Mouse (Mus musculus): ENCODE measurements around the gene Olfr960.

Olfr960 gene

GRCm38 (mm10) chr9:39621073-39621472 lies at the start of gene Olfr960:
Olfr960 (plus strand) TSS chr9:39621373.
- no peak for DNase-seq (ENCODE audit: low read depth, low spot score)

DNA sequence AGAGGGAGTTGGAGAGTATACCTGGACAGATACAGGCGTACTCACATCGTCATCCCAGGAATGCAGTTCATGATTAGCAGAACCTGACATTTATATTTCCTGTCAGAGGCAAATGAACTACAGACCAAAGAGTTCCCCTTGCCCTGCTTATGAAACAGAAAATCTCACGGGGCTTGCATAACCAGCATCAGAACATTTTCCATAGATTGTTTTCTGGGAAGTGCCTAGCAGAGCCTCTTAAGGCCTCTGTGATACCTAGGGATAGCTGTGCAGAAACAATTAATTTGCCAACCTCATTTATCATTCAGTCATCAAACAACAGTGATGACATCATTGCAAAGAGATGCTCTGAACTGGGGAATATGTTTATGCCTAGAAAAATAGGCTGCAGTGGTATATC lies 45.7 kb upstream of the Olfr960 start, which contains the start of gene Olfr959:
Gene Olfr959, minus strand, starts transcription at position 101 of the 400 bp plus-strand sequence.
- no peak for DNase-seq (ENCODE audit: low read depth, low spot score)

DNA sequence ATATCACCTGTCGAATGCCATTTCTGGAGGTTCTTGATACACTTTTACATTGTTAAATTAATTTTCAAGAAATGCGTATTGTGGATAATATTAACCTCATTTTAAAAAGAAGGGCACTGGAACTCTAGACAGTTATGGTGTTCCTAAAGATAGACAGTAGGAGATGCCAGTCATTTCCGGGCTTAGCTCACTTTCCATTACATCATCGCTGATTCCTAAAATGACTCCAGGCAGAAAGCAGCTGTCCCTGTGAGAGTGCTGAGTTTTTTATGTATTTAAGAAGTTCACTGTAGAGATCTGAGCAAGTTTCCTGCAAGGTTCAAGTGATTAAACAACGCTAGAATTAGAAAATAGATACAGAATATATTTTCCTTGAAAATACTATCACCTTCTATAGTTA lies 44.1 kb upstream of the Olfr960 start:
- DNase-seq (ENCODE audit: low read depth, low spot score), result no peak

DNA sequence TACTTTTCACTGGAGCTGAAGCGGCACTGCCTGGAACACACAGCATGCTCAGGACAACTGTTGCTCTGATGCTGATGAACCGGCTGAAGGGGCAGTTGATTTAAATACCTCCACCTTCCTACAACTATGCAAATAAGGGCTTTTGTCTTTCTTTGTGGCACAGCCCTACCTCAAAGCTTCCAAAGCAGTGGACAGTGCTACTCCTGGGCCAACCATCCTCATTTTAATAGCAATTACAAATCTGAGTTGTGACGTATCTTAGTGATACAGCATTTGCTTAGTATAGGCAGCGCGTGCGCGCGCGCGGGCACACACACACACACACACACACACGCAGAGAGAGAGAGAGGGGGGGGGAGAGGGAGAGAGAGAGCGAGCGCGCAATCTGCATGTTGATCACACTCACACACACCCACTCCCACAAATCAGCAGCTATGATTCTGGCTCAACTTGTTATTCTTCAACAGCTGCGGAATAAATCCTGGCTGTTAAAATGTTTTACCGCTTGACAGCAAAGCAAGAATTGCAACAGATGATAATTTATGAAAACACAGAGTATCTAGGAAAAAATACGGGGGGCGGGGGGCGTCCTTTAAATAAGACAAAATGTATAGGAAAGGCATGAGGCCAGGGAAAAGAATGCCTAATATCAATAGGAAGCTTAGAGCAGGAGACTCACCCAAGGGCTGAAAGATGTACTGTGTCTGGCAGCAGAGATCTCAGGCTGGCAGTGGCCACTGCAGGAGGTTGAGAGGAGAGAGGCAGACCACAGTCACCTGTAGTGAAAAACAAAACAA lies 18.4 kb upstream of the Olfr960 start:
- DNase-seq (ENCODE audit: low read depth, low spot score), result no peak

GRCm38 (mm10) chr9:39603333-39603845 lies 17.8 kb upstream of the Olfr960 start:
- DNase-seq (ENCODE audit: low read depth, low spot score), result no peak

DNA sequence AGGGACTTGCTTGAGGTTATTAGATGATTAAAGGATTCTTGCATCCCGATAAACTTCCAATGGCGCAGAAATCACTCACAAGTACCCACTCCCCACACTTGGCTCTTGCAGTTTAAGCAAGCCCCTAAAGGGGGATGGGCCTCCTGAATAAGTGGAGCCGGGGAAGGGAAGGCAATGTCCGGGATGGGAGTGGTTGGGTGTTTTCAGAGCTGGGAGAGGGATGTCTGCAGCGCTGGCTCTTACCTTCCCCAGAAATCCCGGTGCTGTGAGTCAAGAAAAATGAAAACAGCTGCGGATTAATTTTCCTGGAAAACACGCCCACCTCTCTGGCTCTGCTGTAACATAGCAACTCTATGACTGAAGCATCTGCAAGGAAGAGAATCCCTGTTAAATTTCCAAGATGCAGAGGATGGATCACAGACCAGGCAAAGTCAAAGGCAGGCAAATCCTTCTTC lies 17.1 kb upstream of the Olfr960 start, which contains the start of gene AW551984:
Gene AW551984, minus strand, starts transcription at position 405 of the 455 bp plus-strand sequence.
- DNase-seq (ENCODE audit: low read depth, low spot score), result no peak

DNA sequence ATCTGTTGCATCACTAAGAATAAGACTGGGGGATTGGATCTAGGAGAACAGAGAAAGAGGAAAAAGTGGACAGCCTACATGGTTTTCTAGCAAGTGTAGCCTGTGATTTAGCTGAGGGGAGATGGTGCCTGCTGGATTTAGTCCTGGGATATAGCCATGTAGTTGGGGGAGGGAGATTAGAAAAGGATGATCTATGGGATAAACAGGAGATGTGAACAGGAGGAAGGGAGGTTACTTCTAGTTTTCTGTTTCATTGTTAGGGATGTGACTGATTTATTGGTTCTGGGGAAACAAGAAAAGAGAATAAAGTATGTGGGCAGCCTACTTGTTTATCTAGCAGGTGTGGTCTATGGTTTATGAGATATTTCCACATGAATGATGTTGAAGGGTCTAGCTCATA lies 12.7 kb upstream of the Olfr960 start:
- DNase-seq (ENCODE audit: low read depth, low spot score), result no peak

- no peak for DNase-seq (ENCODE audit: low read depth, low spot score)
Observed at GRCm38 (mm10) chr9:39610355-39610754, 10.8 kb upstream of the Olfr960 start, which contains the start of gene Olfr148. Olfr148 (plus strand) TSS chr9:39610655.

DNA sequence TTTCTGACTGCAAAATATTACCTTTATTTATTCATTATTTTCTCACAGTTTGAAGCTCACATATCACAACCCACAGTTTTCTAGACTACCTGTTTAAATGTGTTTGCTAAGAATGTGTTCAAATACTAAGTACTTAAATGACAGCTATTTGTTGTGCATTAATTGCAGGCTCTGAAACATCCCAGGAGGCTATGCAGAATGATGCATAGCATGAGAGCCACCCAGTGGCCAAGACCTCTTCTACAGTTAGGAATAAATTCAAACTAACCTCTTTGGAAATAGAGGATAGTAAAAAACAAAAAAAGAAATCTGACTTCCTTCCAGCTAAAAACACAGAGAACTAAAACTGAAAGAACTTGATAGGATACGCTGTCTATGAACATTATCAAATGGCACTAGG lies 9.2 kb upstream of the Olfr960 start:
- DNase-seq (ENCODE audit: low read depth, low spot score), result no peak

GRCm38 (mm10) chr9:39623783-39624182 lies 2.6 kb downstream of the Olfr960 start:
- DNase-seq (ENCODE audit: low read depth, low spot score), result no peak

DNA sequence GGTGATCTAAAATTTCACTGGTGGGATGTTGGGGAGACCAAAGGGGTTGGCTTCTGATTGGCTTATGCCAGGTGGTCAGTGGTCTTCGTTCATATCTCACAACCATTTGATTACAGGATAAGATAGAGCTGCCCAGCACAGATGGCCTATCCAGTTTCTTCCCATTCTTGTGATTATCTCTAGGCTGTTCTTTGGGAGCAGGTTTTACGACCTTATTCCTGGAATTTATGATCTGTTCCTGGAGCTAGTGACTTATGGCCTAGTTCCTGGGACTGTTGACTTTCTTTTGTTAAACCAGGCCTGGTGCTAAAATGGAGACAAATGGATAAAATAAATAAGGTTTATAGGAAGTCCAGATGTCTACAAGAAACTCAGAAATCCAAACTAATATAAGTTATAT lies 3.5 kb downstream of the Olfr960 start:
- no peak for DNase-seq (ENCODE audit: low read depth, low spot score)

DNA sequence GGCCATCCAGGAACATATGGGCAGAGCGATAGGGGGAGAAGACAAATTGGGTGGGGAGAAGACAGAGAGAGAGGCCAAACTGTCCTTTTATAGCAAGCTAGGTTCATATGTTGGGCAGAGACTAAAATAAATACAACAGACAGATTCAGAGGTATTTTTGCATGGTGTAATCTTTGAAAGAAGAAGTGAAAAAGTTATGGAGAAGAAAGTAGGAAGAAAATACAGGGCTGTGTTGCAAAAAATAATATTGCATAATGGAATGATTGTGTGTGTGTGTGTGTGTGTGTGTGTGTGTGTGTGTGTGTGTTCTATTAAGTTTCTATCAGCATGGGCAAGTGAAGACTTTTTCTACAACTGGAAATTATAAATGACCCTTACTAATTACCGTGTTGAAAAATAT lies 7.9 kb downstream of the Olfr960 start:
- no peak for DNase-seq (ENCODE audit: low read depth, low spot score)

- DNase-seq (ENCODE audit: low read depth, low spot score), result no peak
Observed at GRCm38 (mm10) chr9:39633913-39634594, 12.9 kb downstream of the Olfr960 start.

DNA sequence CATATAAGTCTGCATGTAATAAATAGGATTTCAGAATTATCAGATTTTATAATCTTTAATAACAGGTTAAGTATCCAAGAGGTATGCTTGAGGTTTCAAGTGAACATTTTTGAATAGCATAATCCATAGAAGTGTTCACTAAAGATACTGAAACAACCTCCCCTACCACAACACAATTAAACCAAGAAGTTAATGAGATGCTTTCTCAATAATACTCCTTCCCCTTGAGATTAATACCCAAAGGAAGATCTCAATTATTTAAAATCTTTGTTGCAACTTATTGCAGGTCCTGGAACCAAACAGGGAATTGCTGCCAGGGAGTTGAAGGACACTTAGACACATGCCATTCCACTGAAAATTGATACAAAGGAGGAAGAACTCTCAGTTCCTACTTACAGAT lies 23.6 kb downstream of the Olfr960 start, which contains the start of gene Olfr961:
Gene Olfr961, plus strand, starts transcription at position 301 of the 400 bp plus-strand sequence.
- DNase-seq (ENCODE audit: low read depth, low spot score), result no peak

- DNase-seq (ENCODE audit: low read depth, low spot score), result no peak
Observed at GRCm38 (mm10) chr9:39647382-39647781, 26.2 kb downstream of the Olfr960 start.

DNA sequence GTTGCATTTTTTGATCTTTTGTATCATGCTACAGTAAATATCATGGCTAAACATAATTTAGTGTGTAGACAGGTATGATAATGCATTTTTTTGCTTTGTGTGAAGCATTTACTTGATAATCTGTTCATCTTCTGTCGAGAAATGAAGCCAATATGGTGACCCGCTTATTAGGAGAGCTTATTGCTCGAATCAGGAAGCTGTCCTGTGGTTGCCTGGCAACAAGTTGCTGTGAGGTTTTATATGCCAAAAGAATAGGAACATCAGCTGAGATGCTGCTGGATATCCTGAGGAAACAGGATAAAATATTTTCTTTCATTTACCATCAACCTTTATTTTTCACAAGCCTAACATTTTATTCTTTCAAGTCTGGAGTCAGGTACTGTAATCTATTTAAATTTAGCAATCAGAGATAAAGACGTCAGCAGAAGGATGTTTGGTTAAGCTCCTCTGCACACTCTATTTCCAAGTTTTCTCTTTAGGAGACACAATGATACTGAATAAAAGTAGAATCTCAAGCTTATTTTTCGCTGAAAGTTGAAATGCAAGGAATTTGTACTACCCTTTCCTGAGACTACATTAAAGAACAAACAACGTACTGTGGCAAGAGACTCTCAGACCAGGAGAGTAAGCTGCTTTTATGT lies 33.7 kb downstream of the Olfr960 start:
- DNase-seq (ENCODE audit: low read depth, low spot score), result no peak

DNA sequence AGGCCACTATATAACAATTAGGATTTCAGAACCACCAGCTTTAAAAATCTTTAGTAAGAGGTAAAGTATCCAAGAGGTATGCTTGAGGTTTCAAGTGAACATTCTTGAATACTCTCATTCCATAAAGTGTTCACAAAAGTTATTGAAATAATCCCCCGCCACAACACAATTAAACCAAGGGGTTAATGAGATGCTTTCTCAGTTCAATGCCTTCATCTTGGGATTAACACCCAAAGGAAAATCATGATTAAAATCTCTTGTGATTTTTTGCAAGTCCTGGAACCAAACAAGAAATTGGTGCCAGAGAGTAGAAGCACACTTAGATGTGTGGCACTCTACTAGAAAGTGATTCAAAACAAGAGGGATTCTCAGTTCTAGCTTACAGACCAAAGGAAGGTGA lies 45.7 kb downstream of the Olfr960 start, which contains the start of gene Olfr963:
Gene Olfr963, plus strand, starts transcription at position 301 of the 400 bp plus-strand sequence.
- DNase-seq (ENCODE audit: low read depth, low spot score), result no peak

GRCm38 (mm10) chr9:39669723-39670122 lies 48.5 kb downstream of the Olfr960 start:
- DNase-seq (ENCODE audit: low read depth, low spot score), result no peak
